Mouse (Mus musculus) gastrocnemius, postnatal 10 days (tissue): ENCODE measurements around the gene Gsap. TPM values are rescaled to one million over a fixed set of nuclear protein-coding genes. Genes with fewer than 3 reads are reported as not detected.
"Not testable (repeated sequence)": the region's sequence is repeated elsewhere in the genome, so short reads cannot be mapped to it uniquely, and the experiment has no call there.

Experiments
- DNase-seq: peaks from one replicate; pipeline ENCODE4 v3.0.0; 2021; ENCODE audit warnings: mixed read lengths
- total RNA-seq, 2 experiments: library from RNA; stranded (reverse); gene quantifications; 2 replicates each; pipeline ENCODE4 v1.2.3; 2021

Gsap gene
- total RNA-seq, 2 experiments from 2014 or later = 3.5 to 5.9 TPM

DNA sequence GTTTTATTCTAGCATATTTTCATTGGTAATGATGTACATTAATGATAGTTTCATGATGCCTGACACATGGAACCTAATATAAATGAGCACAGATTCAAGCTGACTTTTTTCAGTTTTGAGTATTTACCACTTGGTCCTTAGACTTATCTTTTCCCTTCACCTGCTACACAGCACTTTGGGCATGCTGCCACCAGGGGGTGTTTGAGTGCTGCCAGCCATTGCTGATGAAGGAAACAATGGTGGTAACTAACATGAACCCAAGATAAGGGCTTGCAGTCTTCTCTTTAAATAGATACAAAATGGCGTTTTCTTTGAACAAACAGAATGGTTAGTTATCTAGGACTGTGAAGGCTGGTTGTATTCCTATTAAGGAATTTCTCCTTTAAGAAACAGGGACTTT is 140.4 kb downstream of the Gsap start:
- DNase-seq = peak; percentile 54

DNA sequence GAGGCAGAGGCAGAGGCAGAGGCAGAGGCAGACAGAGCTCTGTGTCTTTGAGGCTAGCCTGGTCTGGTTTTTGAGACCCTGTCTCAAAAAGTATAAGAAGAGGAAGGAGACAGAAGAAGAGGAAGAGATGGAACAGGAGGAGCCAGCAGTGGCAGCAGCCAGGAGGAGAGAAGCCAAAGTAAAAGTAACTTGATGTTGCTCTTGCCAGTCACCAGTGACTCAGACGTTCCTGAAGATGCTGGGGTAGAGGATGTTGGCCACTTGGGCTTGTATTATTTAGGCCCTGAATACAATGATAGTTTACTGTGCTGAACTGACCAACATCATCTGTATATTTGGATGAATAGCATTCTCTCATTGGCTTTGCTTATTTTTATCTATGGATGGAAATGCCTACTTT is 142.5 kb downstream of the Gsap start:
- no peak for DNase-seq

- DNase-seq = no peak
Observed at GRCm38 (mm10) chr5:21329672-21330665, 143.9 kb downstream of the Gsap start.

- DNase-seq = no peak
Observed at GRCm38 (mm10) chr5:21331656-21332055, 145.6 kb downstream of the Gsap start.

GRCm38 (mm10) chr5:21332119-21332518 is 146.1 kb downstream of the Gsap start:
- no peak for DNase-seq

DNA sequence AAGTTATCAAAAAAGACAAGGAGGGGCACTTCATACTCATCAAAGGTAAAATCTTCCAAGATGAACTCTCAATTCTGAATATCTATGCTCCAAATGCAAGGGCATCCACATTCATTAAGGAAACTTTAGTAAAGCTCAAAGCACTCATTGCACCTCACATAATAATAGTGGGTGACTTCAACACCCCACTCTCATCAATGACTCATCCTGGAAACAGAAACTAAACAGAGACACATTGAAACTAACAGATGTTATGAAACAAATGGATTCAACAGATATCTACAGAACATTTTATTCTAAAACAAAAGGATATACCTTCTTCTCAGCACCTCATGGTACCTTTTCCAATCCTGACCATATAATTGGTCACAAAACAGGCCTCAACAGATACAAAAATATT is 156.2 kb downstream of the Gsap start:
- not testable (repeated sequence) for DNase-seq

DNA sequence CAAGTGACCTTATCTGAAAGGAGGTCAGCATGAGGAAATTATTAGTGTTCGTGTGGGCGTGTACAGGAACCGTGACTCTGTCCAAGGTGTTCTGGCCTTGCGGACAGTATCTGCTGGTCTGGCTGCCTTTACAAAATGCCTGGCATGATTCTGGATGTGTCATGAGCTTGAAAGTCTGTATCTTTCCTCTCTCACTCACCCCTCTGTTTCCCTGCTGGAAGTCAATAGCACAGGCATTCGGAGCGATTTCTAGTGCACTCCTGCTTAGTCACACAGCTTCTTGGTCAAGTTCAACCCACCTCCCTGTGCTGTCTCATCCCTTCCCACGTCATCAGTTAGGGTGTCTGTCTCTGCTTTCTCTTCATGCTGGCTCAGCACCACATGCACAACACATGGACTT is 162.3 kb downstream of the Gsap start:
- DNase-seq = no peak

DNA sequence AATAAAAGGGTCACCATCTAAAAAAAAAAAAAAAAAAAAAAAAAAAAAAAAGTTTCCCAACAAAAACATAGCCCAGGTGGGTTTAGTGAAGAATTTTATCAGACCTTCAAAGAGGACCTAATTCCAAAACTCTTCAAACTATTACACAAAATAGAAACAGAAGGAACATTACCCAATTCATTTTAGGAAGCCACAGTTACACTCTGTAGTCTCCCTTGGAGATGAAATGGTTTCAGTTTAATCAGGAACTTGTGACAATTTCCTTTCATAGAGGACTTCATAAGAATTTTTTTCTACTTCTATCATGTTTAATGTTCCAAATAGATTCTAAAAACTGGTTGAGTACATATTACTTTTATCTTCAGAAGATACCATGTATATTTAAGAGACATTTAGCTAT is 165.6 kb downstream of the Gsap start:
- no peak for DNase-seq

DNA sequence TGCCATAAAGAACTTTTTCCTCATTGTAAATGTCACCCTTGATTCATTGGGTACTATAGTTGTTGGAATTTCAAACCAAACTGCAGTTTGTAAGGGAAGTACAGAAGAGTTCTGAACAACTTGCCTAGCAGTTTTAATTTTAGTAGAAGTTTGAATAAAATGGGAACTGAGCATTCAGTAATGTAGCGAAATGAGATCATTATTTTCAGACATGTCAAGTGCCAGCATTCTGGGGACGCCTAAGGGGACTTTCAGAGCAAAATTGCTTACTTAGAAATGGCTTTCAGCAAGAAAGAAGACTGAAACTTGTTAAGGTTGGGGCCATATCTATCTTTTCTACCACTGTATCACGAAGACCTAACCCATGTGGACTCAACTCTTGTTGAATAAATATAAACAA is 172.6 kb downstream of the Gsap start:
- no peak for DNase-seq

DNA sequence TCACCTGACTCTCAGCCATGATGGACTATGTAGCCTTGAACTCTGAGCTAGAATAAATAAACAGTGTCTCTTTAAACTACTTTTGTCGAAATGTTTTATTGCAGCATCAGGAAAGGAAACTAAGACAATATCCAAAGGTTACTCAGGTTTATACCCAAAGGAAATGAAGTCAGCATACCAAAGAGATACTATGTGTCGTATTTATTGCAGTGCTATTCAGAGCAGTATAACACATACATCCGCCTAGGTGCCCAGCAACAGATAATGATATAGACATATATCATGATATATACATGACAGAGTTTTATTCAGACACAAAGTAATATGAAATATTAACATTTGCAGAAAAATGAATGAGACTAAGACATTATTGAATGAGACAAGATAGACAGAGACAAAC is 177.3 kb downstream of the Gsap start:
- DNase-seq = no peak

Other genes starting within 250 kb of the Gsap start
- gene Rsbn1l, start 229.9 kb upstream of the Gsap start, total RNA-seq = 1 to 10 TPM; 8.6 to 9.7 TPM
- gene Ptpn12, start 130.3 kb upstream of the Gsap start, total RNA-seq = 10 to 100 TPM; 27.0 to 36.6 TPM
- gene Fgl2, start 186.4 kb downstream of the Gsap start, total RNA-seq = 1 to 10 TPM; 5.8 to 6.3 TPM
- 1 to 10 TPM in 1 of 2 experiments, under 1 TPM in 1; 0.75 to 1.3 TPM for gene Ccdc146, start 238.4 kb downstream of the Gsap start, total RNA-seq
- gene Fam185a, start 238.7 kb downstream of the Gsap start, total RNA-seq = 1 to 10 TPM; 5.5 to 5.6 TPM